In the genomic region with DNA sequence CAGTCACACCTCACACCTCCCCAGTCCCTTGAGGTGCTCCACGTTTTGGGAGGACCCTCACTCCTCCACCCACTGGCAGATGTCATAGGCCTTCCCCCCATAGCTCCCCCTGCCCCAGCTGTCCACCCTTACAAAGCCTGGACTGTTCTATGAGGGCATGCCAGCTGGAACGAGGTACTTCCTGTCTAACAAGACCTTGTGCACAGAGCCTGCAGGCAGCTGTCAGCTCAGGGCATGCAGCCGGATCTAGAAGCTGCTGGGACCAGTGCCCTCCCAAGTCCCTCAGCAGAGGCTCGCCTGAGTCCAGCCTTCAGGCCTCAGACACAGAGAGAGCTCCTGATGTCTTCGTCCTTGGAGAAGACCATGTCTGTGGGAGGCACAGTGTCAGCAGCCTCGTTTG, we compare ENCODE assay signal across 8 mouse cellular contexts.
DNase-seq lines count a peak whose midpoint lies in the region; ATAC-seq lines count a peak whose summit lies in the region.

No protein-coding gene starts in this region.

- no peak overlapping the region for H3K4me3 ChIP-seq in limb, embryonic 10.5 days
- H3K4me3 ChIP-seq in midbrain, embryonic 15.5 days = no peak overlapping the region
- H3K4me3 ChIP-seq in forebrain, embryonic 12.5 days (replicated peaks) = no peak overlapping the region

- no peaks in the 10 kb centered on the region for H3K9me3 ChIP-seq in limb, embryonic 10.5 days (replicated peaks)
- no peaks in the 10 kb centered on the region for H3K9me3 ChIP-seq in midbrain, embryonic 15.5 days
- H3K9me3 ChIP-seq in forebrain, embryonic 12.5 days = no peaks in the 10 kb centered on the region

- H3K4me1 ChIP-seq in limb, embryonic 10.5 days = peaks cover 15% of the 10 kb centered on the region
- no peaks in the 10 kb centered on the region for H3K4me1 ChIP-seq in midbrain, embryonic 15.5 days
- no peaks in the 10 kb centered on the region for H3K4me1 ChIP-seq in forebrain, embryonic 12.5 days

- ATAC-seq in erythroid progenitor cell, adult 5-6 weeks (replicated peaks; ENCODE audit: low FRiP score, poor library complexity, severe bottlenecking) = 0 out of 2 replicates have a peak, but pooled peaks have one; percentile 23
- no peak for ATAC-seq in megakaryocyte progenitor cell, adult 5-6 weeks (replicated peaks; ENCODE audit: poor library complexity)
- ATAC-seq in midbrain, embryonic 15.5 days (replicated peaks) = no peak
- no peak for ATAC-seq in forebrain, embryonic 12.5 days (ENCODE audit: low FRiP score)

- intact Hi-C loops in heart, postnatal 10 days (cut with DNase I) = no loop called here

- no peak overlapping the region for H3K9ac ChIP-seq in midbrain, embryonic 15.5 days
- no peak overlapping the region for H3K9ac ChIP-seq in forebrain, embryonic 12.5 days

- WGBS in limb, embryonic 10.5 days = 58% methylated on average over 6 of the region's 6 CpGs
- WGBS in midbrain, embryonic 15.5 days = 68% methylated on average over 6 of the region's 6 CpGs
- 70% methylated on average over 6 of the region's 6 CpGs for WGBS in forebrain, embryonic 12.5 days

- DNase-seq in layer of hippocampus, adult 11-12 months (ENCODE audit: low spot score) = peak; percentile 52
- DNase-seq in layer of hippocampus, adult 9-10 months (ENCODE audit: low spot score) = no peak
- peak; percentile 86 to 87 for DNase-seq in heart, postnatal 10 days
- no peak for DNase-seq in limb, embryonic 10.5 days (ENCODE audit: low spot score)

- peak overlapping the region; percentile 61; the same call in 1 of the 2 replicates for H3K27ac ChIP-seq in limb, embryonic 10.5 days
- H3K27ac ChIP-seq in midbrain, embryonic 15.5 days = no peak overlapping the region
- no peak overlapping the region for H3K27ac ChIP-seq in forebrain, embryonic 12.5 days

- H3K4me2 ChIP-seq in midbrain, embryonic 15.5 days = no peak overlapping the region
- H3K4me2 ChIP-seq in forebrain, embryonic 12.5 days = no peak overlapping the region

- no peaks in the 10 kb centered on the region for H3K36me3 ChIP-seq in limb, embryonic 10.5 days
- H3K36me3 ChIP-seq in midbrain, embryonic 15.5 days (replicated peaks) = no peaks in the 10 kb centered on the region
- no peaks in the 10 kb centered on the region for H3K36me3 ChIP-seq in forebrain, embryonic 12.5 days (replicated peaks)

- H3K27me3 ChIP-seq in limb, embryonic 10.5 days (ENCODE audit: low read depth, poor library complexity, severe bottlenecking) = no peaks in the 10 kb centered on the region; the same call in 1 of the 2 replicates
- H3K27me3 ChIP-seq in midbrain, embryonic 15.5 days (replicated peaks) = no peaks in the 10 kb centered on the region
- no peaks in the 10 kb centered on the region for H3K27me3 ChIP-seq in forebrain, embryonic 12.5 days

Comparison
In these comparisons a context has a peak if more than half of its experiments do, and no peak if none do; other contexts are left out.
1. DNase-seq: peak in layer of hippocampus, adult 11-12 months (single experiment) and heart, postnatal 10 days (2 of 2); none in layer of hippocampus, adult 9-10 months (single experiment) and limb, embryonic 10.5 days (single experiment).